8 mouse cellular contexts compared by ENCODE assay signal in the genomic region with DNA sequence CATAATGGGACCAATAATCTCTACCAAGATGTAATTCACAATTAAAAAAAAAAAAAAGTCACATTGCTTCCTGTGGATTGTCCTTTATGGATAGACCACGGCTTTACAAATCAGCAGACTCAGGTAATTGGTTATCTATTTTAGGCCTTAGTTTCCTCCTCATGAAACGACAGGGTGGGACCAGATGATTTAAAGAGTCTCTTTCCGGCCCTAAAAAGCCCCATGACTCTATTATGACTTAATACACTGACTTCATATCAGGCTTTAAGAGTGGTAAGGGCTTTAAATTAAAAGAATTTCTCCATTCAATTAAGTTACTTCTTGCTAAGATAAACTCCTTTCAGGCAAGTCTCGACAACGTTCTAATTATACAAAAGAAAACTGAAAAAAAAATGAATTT. TPM values are rescaled to one million over a fixed set of nuclear protein-coding genes. Genes with fewer than 3 reads are reported as not detected.
DNase-seq lines count a peak whose midpoint lies in the region; ATAC-seq lines count a peak whose summit lies in the region.

No protein-coding gene starts in this region.

- peak overlapping the region; percentile 91 for H3K4me3 ChIP-seq in heart, embryonic 11.5 days (ENCODE audit: low read depth, low read length)
- peak overlapping the region; percentile 85 for H3K4me3 ChIP-seq in forebrain, embryonic 15.5 days
- H3K4me3 ChIP-seq in liver, embryonic 15.5 days (replicated peaks), result peak overlapping the region; percentile 91

- peak overlapping the region; percentile 76 for H3K4me2 ChIP-seq in heart, embryonic 11.5 days
- peak overlapping the region; percentile 65 for H3K4me2 ChIP-seq in forebrain, embryonic 15.5 days (replicated peaks)
- peak overlapping the region; percentile 96 for H3K4me2 ChIP-seq in liver, embryonic 15.5 days

- no peak for DNase-seq in heart, postnatal 4 days
- DNase-seq in CD4-positive, CD25-positive, alpha-beta regulatory T cell, adult 2 months (ENCODE audit: low read depth, low spot score), result peak; percentile 65
- DNase-seq in ovary, postnatal 36 days (ENCODE audit: low spot score), result no peak
- DNase-seq in cerebellum, postnatal 14 days, result no peak
- no peak for DNase-seq in gastrocnemius, postnatal 25 days

- no peaks in the 10 kb centered on the region for H3K36me3 ChIP-seq in heart, embryonic 11.5 days (ENCODE audit: control insufficient read depth, insufficient read depth, low read length)
- H3K36me3 ChIP-seq in forebrain, embryonic 15.5 days, result no peaks in the 10 kb centered on the region
- no peaks in the 10 kb centered on the region for H3K36me3 ChIP-seq in liver, embryonic 15.5 days (replicated peaks)

- WGBS in heart, embryonic 11.5 days (ENCODE audit: insufficient replicate concordance), result 31% methylated on average over 5 of the region's 5 CpGs
- WGBS in forebrain, embryonic 15.5 days, result 28% methylated on average over 5 of the region's 5 CpGs
- WGBS in liver, embryonic 15.5 days (ENCODE audit: insufficient replicate concordance), result 16% methylated on average over 5 of the region's 5 CpGs

- no peak overlapping the region for H3K9ac ChIP-seq in heart, embryonic 11.5 days (ENCODE audit: low read depth, low read length)
- peak overlapping the region; percentile 75; the same call in 1 of the 2 replicates for H3K9ac ChIP-seq in forebrain, embryonic 15.5 days (replicated peaks)
- no peak overlapping the region for H3K9ac ChIP-seq in liver, embryonic 15.5 days

- no peaks in the 10 kb centered on the region for H3K9me3 ChIP-seq in heart, embryonic 11.5 days (replicated peaks; ENCODE audit: control insufficient read depth, low read length)
- H3K9me3 ChIP-seq in forebrain, embryonic 15.5 days, result no peaks in the 10 kb centered on the region
- no peaks in the 10 kb centered on the region for H3K9me3 ChIP-seq in liver, embryonic 15.5 days (replicated peaks)

- H3K27me3 ChIP-seq in heart, embryonic 11.5 days (ENCODE audit: control insufficient read depth, insufficient read depth, low read length), result no peaks in the 10 kb centered on the region
- H3K27me3 ChIP-seq in forebrain, embryonic 15.5 days, result no peaks in the 10 kb centered on the region
- H3K27me3 ChIP-seq in liver, embryonic 15.5 days, result peaks cover 9% of the 10 kb centered on the region

- H3K4me1 ChIP-seq in heart, embryonic 11.5 days (ENCODE audit: control insufficient read depth, insufficient read depth, low read length), result peaks cover 17% of the 10 kb centered on the region
- peaks cover 24% of the 10 kb centered on the region for H3K4me1 ChIP-seq in forebrain, embryonic 15.5 days
- H3K4me1 ChIP-seq in liver, embryonic 15.5 days (replicated peaks), result peaks cover 40% of the 10 kb centered on the region

- H3K27ac ChIP-seq in heart, embryonic 11.5 days (ENCODE audit: low read depth, low read length), result no peak overlapping the region
- no peak overlapping the region for H3K27ac ChIP-seq in forebrain, embryonic 15.5 days (replicated peaks)
- peak overlapping the region; percentile 96; the same call in 1 of the 2 replicates for H3K27ac ChIP-seq in liver, embryonic 15.5 days (replicated peaks)

- ATAC-seq in heart, embryonic 11.5 days (replicated peaks; ENCODE audit: insufficient number of reproducible peaks, low FRiP score, low TSS enrichment), result no peak
- no peak for ATAC-seq in forebrain, embryonic 15.5 days (replicated peaks)
- ATAC-seq in liver, embryonic 15.5 days (ENCODE audit: insufficient read depth), result no peak

RNA-seq across cellular contexts. Expression of gene Rap1b, which starts 1.6 kb away (rescaled TPM):
- 137 and 155 TPM in 2 replicates for polyA plus RNA-seq in heart, embryonic 11.5 days (2014; fragmentation: Nextera tagmentation; extraction: Ambion mirVana)
- total RNA-seq in heart, postnatal 4 days (2021), result 100 to 1,000 TPM; 101 to 103 TPM
- polyA plus RNA-seq in forebrain, embryonic 15.5 days (2015; fragmentation: Nextera tagmentation; extraction: Ambion mirVana), result 132 and 138 TPM in 2 replicates
- polyA plus RNA-seq in liver, embryonic 15.5 days (2015; fragmentation: Nextera tagmentation; extraction: Ambion mirVana), result 97.7 and 100 TPM in 2 replicates
- 10 to 100 TPM; 22.8 to 24.2 TPM for total RNA-seq in gastrocnemius, postnatal 25 days (2021)

RNA-seq across cellular contexts. Expression of gene Nup107, which starts 51.8 kb away (rescaled TPM):
- polyA plus RNA-seq in heart, embryonic 11.5 days (2014; fragmentation: Nextera tagmentation; extraction: Ambion mirVana), result 56.3 and 68.9 TPM in 2 replicates
- total RNA-seq in heart, postnatal 4 days (2021), result 10 to 100 TPM; 23.6 to 26.3 TPM
- 58.0 and 59.5 TPM in 2 replicates for polyA plus RNA-seq in forebrain, embryonic 15.5 days (2015; fragmentation: Nextera tagmentation; extraction: Ambion mirVana)
- polyA plus RNA-seq in liver, embryonic 15.5 days (2015; fragmentation: Nextera tagmentation; extraction: Ambion mirVana), result 33.0 and 33.4 TPM in 2 replicates
- 1 to 10 TPM; 6.0 TPM for total RNA-seq in gastrocnemius, postnatal 25 days (2021)
